ENCODE assay signal across 26 mouse cellular contexts in genomic region chr12:119807692-119808091, GRCm38 (mm10).
DNase-seq lines count a peak whose midpoint lies in the region; ATAC-seq and TF ChIP-seq lines count a peak whose summit lies in the region.
"Had no signal": no experiment of that assay in that cellular context is flagged by ENCODE, and none has a peak within 500 bp of the region (broad histone marks: within the 10 kb centered on the region; RNA-seq: fewer than 3 reads in every experiment).

No protein-coding gene starts in this region.

- TF ChIP-seq CTCF in ES-Bruce4 (IDR thresholded peaks at IDR 0.05; ENCODE audit: low read depth, low read length) = peak; percentile 22

- TF ChIP-seq EP300 in ES-Bruce4 (IDR thresholded peaks at IDR 0.05; ENCODE audit: insufficient read depth, low read depth, low read length) = no peak

- H3K4me1 ChIP-seq in hindbrain, embryonic 10.5 days (replicated peaks) = no peaks in the 10 kb centered on the region
- H3K4me1 ChIP-seq in hindbrain, embryonic 14.5 days (replicated peaks; ENCODE audit: control insufficient read depth, insufficient read depth, low read length) = no peaks in the 10 kb centered on the region
- H3K4me1 ChIP-seq in ES-Bruce4 (ENCODE audit: control insufficient read depth, insufficient read depth, low read length) = no peaks in the 10 kb centered on the region
- H3K4me1 ChIP-seq in embryonic facial prominence, embryonic 10.5 days = no peaks in the 10 kb centered on the region
- H3K4me1 ChIP-seq in forebrain, embryonic 16.5 days (replicated peaks; ENCODE audit: control insufficient read depth, insufficient read depth, low read length) = no peaks in the 10 kb centered on the region
- H3K4me1 ChIP-seq: heart, embryonic 13.5 days; limb, embryonic 12.5 days; midbrain, embryonic 12.5 days; stomach, embryonic 15.5 days had no signal

- H3K27ac ChIP-seq in hindbrain, embryonic 10.5 days = no peak overlapping the region
- H3K27ac ChIP-seq in hindbrain, embryonic 14.5 days = no peak overlapping the region
- no peak overlapping the region for H3K27ac ChIP-seq in ES-Bruce4 (ENCODE audit: insufficient read depth, low read length)
- H3K27ac ChIP-seq in embryonic facial prominence, embryonic 10.5 days (replicated peaks) = no peak overlapping the region
- no peak overlapping the region for H3K27ac ChIP-seq in forebrain, embryonic 16.5 days (ENCODE audit: low read length)
- H3K27ac ChIP-seq: heart, embryonic 13.5 days; limb, embryonic 12.5 days; midbrain, embryonic 12.5 days; stomach, embryonic 15.5 days had no signal

- H3K4me3 ChIP-seq in hindbrain, embryonic 10.5 days = no peak overlapping the region
- H3K4me3 ChIP-seq in hindbrain, embryonic 14.5 days (replicated peaks; ENCODE audit: low read length) = no peak overlapping the region
- H3K4me3 ChIP-seq in ES-Bruce4 (ENCODE audit: low read depth, low read length) = no peak overlapping the region
- H3K4me3 ChIP-seq in embryonic facial prominence, embryonic 10.5 days = no peak overlapping the region
- no peak overlapping the region for H3K4me3 ChIP-seq in forebrain, embryonic 16.5 days (replicated peaks; ENCODE audit: low read length)
- H3K4me3 ChIP-seq: heart, embryonic 13.5 days; limb, embryonic 12.5 days; midbrain, embryonic 12.5 days; stomach, embryonic 15.5 days had no signal

- 71% methylated on average over 1 of the region's 1 CpGs for WGBS in hindbrain, embryonic 10.5 days
- WGBS in hindbrain, embryonic 14.5 days = 77% methylated on average over 1 of the region's 1 CpGs
- WGBS in embryonic facial prominence, embryonic 10.5 days = 72% methylated on average over 1 of the region's 1 CpGs
- WGBS in forebrain, embryonic 16.5 days = 68% methylated on average over 1 of the region's 1 CpGs

- H3K9me3 ChIP-seq in hindbrain, embryonic 10.5 days = no peaks in the 10 kb centered on the region
- H3K9me3 ChIP-seq in hindbrain, embryonic 14.5 days (ENCODE audit: control insufficient read depth, low read length) = no peaks in the 10 kb centered on the region
- H3K9me3 ChIP-seq in ES-Bruce4 (replicated peaks; ENCODE audit: control insufficient read depth, insufficient read depth, low read length, poor library complexity, severe bottlenecking) = no peaks in the 10 kb centered on the region
- no peaks in the 10 kb centered on the region for H3K9me3 ChIP-seq in embryonic facial prominence, embryonic 10.5 days
- H3K9me3 ChIP-seq in forebrain, embryonic 16.5 days (ENCODE audit: control insufficient read depth, low read length) = no peaks in the 10 kb centered on the region
- H3K9me3 ChIP-seq: G1E; heart, embryonic 13.5 days; limb, embryonic 12.5 days; midbrain, embryonic 12.5 days; stomach, embryonic 15.5 days had no signal

- H3K27me3 ChIP-seq in hindbrain, embryonic 10.5 days (ENCODE audit: insufficient read depth, poor library complexity, severe bottlenecking) = no peaks in the 10 kb centered on the region
- H3K27me3 ChIP-seq in hindbrain, embryonic 14.5 days (ENCODE audit: control insufficient read depth, insufficient read depth, low read length) = no peaks in the 10 kb centered on the region
- no peaks in the 10 kb centered on the region for H3K27me3 ChIP-seq in ES-Bruce4 (ENCODE audit: control insufficient read depth, insufficient read depth, low read length, poor library complexity, severe bottlenecking)
- no peaks in the 10 kb centered on the region for H3K27me3 ChIP-seq in embryonic facial prominence, embryonic 10.5 days (replicated peaks; ENCODE audit: low read depth, poor library complexity, severe bottlenecking)
- H3K27me3 ChIP-seq in forebrain, embryonic 16.5 days (replicated peaks; ENCODE audit: control insufficient read depth, insufficient read depth, low read length) = no peaks in the 10 kb centered on the region
- H3K27me3 ChIP-seq: heart, embryonic 13.5 days; limb, embryonic 12.5 days; midbrain, embryonic 12.5 days; Patski; stomach, embryonic 15.5 days had no signal

- no peak for TF ChIP-seq POLR2A in ES-Bruce4 (IDR thresholded peaks at IDR 0.05; ENCODE audit: insufficient read depth, low read length)

- peak; percentile 27 for DNase-seq in hindbrain, embryonic 10.5 days (ENCODE audit: low spot score)
- no peak for DNase-seq in hindbrain, embryonic 14.5 days (ENCODE audit: low spot score)
- DNase-seq in R1 (ENCODE audit: low read depth, low spot score) = peak; percentile 19
- peak; percentile 21 for DNase-seq in embryonic facial prominence, embryonic 10.5 days (ENCODE audit: low spot score)
- DNase-seq in thymus, adult 18-20 months = no peak
- DNase-seq: adrenal gland, postnatal 14 days; cerebellum, adult 9-10 months; gastrocnemius, postnatal 10 days; heart, adult 11 months; kidney, adult 2 months; kidney, postnatal 14 days; liver, postnatal 0 days; thymus, adult 2 months; thymus, postnatal 4 days had no signal

- ATAC-seq in hindbrain, embryonic 14.5 days (ENCODE audit: low FRiP score) = no peak
- ATAC-seq in forebrain, embryonic 16.5 days = no peak
- ATAC-seq: activated CD4-positive, CD25-positive, alpha-beta regulatory T cell, adult 4 months; forebrain, embryonic 14.5 days; liver, postnatal 0 days; lung, postnatal 0 days; Patski had no signal

- H3K4me2 ChIP-seq in hindbrain, embryonic 14.5 days (replicated peaks) = no peak overlapping the region
- H3K4me2 ChIP-seq in forebrain, embryonic 16.5 days (ENCODE audit: low read length) = no peak overlapping the region
- H3K4me2 ChIP-seq: heart, embryonic 13.5 days; limb, embryonic 12.5 days; liver, embryonic 11.5 days; midbrain, embryonic 12.5 days; stomach, embryonic 15.5 days had no signal

- no peak overlapping the region for H3K9ac ChIP-seq in hindbrain, embryonic 14.5 days
- H3K9ac ChIP-seq in ES-Bruce4 (ENCODE audit: low read depth, poor library complexity, severe bottlenecking) = no peak overlapping the region
- no peak overlapping the region for H3K9ac ChIP-seq in forebrain, embryonic 16.5 days (replicated peaks; ENCODE audit: low read depth, low read length)
- H3K9ac ChIP-seq: heart, embryonic 13.5 days; limb, embryonic 12.5 days; liver, postnatal 0 days; midbrain, embryonic 12.5 days; stomach, embryonic 15.5 days had no signal

- no peaks in the 10 kb centered on the region for H3K36me3 ChIP-seq in hindbrain, embryonic 10.5 days
- no peaks in the 10 kb centered on the region for H3K36me3 ChIP-seq in hindbrain, embryonic 14.5 days (replicated peaks; ENCODE audit: control insufficient read depth, insufficient read depth)
- no peaks in the 10 kb centered on the region for H3K36me3 ChIP-seq in ES-Bruce4 (ENCODE audit: control insufficient read depth, insufficient read depth, low read length, poor library complexity, severe bottlenecking)
- H3K36me3 ChIP-seq in embryonic facial prominence, embryonic 10.5 days (replicated peaks) = no peaks in the 10 kb centered on the region
- H3K36me3 ChIP-seq in forebrain, embryonic 16.5 days (ENCODE audit: control insufficient read depth, insufficient read depth) = no peaks in the 10 kb centered on the region
- H3K36me3 ChIP-seq: G1E; heart, embryonic 13.5 days; limb, embryonic 12.5 days; midbrain, embryonic 12.5 days; stomach, embryonic 15.5 days had no signal

Comparison
In these comparisons a context has a peak if more than half of its experiments do, and no peak if none do; other contexts are left out.
1. DNase-seq: peak in hindbrain, embryonic 10.5 days (single experiment), R1 (single experiment) and embryonic facial prominence, embryonic 10.5 days (single experiment); none in hindbrain, embryonic 14.5 days (single experiment) and thymus, adult 18-20 months (0 of 2).